Mouse (Mus musculus): ENCODE measurements at regions not wholly inside any gene's neighbourhood (a gene's known extent, or its start where the extent isn't known, plus 50 kb on each side); places are given as distances from the start of the nearest gene placed in this dataset.
A peak's percentile ranks its signal among the peaks of the same experiment; 100 is the strongest.

DNA sequence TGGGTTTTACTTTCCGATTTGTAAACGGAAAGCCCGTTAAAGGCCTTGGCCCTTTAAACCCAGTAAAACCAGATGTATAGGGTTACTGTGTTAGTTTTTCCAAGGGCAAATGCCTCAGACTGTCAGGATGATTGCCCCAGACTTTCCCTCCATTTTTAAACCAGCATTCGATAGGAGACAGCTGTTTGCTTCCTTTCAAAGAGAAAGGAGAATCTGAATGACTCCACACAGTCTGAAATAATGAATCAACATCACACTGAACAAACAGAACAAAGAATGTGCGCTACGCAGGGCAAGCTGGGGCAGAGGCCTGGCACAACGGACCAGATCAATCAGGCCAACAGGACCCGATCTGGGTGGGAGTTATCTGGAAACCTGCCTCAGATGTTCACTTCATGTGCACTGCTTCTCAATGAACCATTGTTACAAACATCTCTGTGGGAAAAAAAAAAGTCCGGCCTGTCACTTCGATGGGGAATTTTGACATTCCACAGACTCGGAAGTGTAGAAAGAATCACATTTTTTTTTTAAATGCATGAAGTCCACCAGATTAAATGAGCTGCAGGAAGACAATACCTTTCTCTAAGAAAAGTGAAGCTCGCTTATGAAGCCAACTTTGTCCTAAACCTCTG, 97.0 kb upstream of the Parp11 start:
- DNase-seq, result no peak

DNA sequence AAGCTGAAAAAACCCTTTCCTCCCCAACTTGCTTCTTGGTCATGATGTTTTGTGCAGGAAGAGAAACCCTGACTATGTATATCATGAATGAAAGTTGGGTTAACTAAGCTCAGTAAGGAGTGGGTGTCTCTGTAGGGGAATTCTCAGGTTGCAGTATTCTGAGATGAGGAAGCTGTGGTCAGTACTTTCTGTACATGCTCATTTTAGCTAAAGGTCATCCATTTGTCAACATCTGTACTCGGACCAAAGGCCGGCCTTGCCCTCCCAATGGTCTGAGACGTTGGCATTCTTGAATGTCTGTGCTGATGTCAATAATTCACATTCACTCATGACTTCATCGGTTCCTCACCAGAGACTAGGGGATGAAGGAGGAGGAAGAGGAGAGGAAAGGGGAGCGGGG, 94.9 kb upstream of the Parp11 start:
- no peak for DNase-seq

DNA sequence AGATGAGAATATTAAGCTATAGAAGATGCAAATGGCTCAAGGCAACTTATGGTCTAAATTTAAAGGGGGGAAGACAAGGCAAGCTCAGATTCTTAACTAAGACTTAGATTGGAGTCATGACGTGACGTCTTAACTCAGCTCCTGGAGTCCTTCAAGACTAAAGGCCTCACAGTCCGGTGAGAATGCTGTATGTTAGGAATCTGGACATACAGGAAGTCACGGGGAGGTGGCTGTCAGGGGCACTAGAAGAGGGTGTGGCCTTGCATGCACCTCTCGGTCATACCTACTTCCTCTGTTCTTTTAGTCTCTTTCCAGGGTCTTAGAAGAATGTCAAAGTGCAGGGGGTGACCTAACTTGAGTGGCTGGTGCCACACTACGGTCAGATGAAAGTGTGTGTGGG, 91.5 kb upstream of the Parp11 start:
- DNase-seq, result no peak

DNA sequence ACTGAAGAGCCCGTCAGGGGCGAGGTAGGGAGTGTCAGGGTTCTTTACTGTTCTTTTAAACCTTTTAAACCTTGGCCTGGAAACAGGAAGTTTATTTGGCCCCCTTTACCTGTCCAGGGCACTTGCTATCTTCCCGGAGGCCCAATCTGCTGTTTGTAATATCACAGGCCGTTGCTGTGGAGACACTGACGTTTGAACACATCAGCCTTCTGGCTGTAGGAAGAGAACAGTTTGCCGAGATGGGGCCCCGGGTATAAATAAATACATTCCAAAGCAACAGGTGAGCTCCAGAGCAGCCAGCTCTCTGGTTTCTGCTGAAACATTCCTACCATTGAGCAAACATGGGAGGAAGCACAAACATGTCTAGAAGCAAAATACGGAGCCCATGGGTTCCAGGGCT, 90.2 kb upstream of the Parp11 start:
- DNase-seq, result no peak

DNA sequence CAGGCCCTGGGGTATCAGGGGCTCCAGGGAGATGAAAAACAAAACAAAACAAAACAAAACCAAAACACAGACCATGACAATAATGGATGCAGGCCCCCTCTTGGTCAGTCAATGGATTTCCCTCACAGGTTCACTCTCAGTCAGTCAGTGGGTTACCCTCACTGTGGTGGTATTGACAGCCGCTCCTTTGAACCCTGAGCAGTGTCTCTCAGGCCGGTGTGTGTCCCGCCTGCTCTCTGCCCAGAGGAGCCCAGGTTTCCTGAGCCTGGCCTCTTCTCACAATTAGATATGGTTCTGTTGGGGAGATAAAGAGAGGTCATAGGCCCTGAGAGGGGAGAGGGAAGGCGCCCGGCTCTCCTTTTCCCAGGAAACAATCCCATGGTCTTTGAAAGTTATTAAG, 87.8 kb upstream of the Parp11 start:
- DNase-seq, result no peak

DNA sequence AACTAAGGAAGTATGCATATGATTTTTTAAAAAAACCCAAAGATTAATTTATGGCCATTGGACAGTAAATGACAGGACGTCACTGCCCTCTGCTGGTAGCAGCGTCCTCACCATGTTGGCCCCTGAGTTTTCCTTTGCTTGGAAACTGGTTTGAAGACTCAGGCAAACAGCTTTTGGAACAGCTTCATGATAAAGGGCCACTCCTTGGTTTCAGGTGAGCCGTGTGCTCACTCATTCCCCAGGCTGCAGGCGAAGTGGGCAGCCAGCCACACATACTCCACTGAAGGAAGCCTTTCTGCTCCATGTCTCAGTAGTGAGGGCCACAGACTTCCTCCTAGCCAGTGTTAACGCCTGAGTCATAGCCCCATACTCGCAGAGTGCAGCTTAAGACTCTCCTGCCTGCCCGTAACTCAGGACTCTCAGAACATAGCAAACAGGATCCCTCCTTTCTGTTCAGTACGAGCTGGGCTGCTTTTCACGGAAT, 87.2 kb upstream of the Parp11 start:
- DNase-seq, result peak; percentile 14

DNA sequence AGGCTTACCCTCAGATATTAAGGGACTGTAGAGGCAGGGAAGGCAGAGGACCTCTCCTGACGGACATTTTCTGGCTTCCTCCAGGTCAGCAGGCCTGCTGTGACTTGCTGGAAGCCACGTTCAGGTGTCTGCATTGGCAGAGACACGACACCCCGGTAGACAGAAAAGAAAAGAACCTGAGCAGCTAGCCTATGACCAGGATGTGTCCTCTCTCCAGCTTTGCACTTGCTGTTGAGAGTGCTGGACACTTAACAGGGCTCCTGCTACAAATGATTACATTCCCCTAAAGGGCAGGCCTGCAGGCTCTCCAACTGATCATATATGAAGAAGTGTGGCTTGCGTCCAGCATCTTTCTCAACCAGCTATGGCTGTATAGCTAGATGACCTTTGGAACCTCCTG, 84.5 kb upstream of the Parp11 start:
- no peak for DNase-seq

DNA sequence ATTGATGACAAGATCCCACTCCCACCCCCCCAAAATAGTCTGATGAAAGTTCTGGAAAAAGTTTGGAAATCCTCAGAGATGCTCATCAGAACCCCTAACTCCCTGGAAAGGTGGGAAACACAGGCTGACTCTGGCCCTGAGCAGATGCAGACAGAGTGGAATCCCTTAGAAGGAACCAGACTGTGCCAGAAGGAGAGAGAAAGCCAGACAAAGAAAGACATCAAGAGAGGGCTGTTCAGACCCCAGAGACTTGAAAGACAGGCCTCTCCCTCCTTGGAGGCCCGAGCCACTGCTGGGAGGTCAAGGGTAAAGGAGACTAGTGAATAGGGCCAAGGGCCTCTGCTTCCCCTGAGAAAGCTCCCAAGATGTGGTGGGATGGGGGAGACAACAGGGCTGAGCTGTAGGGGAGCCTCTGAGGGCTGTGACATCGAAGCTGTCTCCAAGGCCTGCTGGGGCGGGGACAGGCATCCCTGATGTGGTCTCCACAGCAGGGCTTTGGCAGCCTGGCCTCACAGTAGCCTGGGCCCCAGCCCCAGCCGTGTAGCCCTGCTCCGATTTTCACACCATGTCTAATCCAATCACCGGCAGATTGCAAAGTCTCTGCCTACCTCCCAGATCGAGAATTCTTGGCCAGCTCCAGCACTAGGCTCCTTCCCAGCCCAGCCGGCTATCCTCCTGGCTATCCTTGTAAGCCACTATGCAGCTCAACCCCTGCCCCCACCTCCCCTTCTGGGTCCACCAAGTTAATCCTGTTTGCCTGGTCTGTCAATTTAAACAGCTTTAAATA, 83.5 kb upstream of the Parp11 start:
- no peak for DNase-seq

DNA sequence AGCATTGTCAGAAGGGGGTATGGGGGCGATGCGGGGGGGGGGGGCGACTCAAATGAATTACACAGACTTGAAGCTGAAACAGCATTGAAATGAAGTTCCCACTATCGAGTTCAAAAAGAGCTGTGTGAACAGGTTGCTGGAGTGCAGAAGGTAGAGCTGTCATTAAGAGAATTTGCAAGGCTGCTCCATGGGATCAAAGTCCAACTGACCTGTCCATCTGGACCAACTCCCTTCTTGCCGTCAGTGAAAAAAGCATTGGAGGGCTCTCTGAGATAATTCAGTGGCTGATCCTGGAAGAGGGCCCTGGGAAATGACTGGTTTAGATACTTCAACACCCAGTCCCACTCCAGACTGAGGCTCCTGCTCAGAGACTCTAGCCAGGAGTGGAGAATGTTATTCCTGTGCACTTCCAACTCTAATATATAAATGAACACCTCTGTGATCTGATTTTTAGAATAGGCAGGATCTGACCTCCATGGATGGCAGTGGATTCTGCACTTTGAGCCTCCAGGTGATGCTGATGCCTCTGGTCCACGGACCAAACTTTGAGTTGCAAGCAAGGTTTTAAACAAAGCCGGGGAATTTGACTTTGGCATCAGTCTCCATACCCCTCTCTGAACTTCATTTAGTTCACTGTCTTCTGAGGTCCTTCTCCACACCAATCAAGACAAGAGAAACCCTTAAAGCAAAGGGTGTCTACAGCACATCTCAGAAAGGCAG, 82.6 kb upstream of the Parp11 start:
- no peak for DNase-seq

DNA sequence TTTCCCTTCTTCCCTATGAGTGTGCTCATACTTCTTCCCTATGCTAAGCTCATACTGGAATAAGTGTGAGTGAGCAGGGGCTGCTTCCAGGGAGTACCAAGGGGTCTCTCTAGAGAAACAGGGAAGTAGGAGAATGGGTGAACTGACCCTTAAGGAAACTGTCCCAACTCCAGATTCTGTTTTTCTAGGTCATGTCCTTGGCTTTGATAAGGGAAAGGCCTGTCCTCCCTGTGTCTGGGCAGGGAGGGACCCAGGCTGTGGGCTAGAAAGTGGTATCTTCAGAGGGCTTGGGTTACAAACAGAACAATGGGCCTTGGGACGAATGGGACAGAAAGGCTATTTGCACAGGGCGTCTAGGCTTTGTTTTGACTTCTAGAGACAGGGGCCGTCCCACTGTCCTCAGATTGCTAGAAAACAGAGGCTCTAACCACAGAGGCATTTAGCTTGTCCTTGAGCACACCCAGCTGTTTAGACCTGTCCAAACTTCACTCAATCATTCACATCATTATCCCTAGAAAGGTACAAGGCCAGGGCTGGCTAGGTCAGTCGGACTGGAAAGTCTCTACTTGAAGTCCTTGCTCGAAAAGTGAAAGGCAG, 82.0 kb upstream of the Parp11 start:
- no peak for DNase-seq

DNA sequence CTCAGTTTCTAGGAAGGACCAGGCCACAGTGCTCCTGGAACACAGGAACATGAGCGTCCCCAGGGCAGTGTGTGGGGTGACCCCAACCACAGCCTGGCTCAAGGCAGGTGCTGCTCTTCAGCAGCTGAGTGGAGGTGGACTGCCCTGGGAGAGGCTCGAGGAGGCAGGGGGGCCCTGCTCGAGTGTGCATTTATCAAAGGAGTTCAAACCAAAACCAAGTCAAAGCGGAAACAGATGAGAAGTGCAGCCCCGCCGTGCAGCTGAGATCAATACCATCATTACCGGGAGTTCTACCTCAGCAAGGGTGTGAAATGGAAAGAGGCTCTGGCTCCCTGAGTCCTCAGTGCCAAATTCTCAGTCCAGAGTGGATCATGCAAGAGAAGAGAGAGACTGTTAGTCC, 81.4 kb upstream of the Parp11 start:
- no peak for DNase-seq

DNA sequence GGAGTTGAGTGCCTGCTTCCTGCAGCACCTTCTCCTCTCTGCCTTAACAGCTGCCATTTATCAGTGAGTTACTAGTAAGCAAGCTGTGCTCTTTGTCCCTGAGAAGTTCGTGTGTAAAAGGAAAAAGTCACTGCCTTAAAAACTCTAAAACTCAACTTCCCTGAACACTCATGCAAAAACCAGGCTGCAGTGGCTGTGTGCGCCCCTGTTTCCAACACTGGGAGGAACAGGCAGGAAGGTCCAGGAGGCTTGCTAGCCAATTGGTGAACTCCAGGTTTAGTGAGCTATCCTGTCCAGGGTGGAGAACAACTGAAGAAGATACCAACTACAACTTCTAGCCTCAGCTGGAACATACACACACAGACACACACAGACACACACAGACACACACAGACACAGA, 81.0 kb upstream of the Parp11 start:
- no peak for DNase-seq

DNA sequence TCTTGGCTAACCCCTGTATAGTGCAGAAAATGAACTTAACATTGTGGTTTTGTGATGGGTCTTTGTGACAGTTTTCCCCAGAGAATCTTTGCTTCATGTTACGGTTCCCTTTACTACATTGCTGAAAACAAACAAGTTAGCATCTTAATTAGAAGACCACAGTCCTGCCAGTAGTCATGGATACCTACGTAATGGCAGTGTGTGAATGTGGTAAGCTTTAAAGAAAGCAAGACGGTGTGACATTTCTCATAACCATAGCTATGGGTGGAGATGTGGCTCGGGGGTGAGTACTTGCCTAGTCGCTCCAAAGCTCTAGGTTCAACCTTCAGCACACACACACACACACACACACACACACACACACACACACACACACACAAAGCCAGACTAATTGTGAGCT, 73.6 kb upstream of the Parp11 start:
- no peak for DNase-seq

DNA sequence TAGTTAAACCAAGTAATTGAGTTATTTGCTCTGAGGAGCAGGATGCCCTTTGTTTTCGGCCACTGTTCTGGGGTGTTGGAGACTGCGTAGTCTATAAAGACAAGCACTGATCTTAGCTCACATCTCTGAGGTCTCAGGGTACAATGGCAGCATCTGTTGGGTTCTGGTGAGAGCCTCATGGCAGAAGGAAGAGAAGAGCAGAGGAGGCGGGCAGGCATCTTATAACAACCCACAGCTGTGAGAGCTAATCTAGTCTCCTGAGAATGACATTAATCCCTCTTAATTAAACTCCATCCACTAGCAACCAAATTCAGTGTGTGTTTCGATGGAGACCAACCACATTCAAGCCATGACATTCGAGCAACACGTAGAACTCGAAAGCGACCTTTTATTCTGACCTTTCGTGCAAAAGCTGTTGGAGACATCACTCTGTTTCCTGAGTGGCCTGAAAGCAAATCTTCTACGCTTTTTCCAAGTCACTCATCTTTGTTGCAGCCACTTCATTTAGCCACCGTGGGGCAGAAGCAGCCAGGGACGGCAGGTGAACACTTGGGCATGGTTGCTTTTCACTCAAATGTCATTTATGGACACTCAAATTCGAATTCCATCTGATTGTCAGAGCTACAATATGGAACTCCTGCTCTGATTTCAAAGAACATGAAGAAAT, 72.7 kb upstream of the Parp11 start:
- DNase-seq, result no peak

DNA sequence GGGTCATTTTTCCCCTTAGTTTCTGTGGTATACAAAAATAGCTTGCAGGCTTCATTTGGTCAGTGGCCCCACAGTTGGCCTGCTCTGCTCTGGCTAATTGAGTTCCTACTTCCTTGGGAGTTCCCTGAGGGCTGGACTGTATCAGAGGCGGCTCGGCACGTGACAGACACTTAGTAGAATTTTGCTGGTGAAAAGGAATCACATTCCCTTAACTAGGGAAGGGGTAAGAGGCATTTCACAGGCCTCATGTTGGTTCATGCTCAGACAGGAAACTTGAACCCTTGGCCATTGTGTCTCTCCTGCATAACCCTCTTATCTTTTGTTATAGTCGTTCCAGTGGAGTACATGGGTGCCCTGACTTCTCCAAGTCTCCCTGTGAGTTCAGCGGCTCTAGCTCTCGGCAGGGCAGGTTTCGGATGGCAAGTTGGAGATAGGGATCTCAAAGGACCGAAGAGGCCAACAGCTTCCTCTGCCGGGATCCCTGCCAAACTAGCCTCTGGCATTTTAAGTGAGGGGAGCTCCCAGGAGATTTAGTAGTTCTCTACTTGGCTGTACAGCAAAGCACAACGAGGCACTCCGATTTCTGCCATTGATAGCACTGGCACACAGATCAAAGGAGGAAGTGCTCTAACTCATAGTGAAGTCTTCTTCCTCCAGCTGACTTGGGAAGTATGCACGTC, 72.0 kb upstream of the Parp11 start:
- peak; percentile 6 for DNase-seq

DNA sequence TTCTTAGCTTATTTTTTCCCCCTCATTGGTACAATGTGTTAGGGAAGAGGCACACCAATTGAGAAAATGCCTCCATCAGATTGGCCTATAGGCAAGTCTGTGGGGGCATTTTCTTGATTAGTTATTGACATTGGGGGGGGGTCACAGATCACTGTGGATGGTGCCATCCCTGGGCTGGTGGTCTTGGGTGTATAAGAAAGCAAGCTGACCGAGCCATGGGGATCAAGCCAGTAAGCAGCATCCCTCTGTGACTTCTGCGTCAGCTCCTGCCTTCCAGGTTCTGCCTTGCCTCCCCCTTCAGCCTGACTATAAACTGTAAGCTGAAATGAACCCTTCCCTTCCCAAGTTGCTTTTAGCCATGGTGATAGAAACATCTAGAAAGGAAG, 71.5 kb upstream of the Parp11 start:
- no peak for DNase-seq

DNA sequence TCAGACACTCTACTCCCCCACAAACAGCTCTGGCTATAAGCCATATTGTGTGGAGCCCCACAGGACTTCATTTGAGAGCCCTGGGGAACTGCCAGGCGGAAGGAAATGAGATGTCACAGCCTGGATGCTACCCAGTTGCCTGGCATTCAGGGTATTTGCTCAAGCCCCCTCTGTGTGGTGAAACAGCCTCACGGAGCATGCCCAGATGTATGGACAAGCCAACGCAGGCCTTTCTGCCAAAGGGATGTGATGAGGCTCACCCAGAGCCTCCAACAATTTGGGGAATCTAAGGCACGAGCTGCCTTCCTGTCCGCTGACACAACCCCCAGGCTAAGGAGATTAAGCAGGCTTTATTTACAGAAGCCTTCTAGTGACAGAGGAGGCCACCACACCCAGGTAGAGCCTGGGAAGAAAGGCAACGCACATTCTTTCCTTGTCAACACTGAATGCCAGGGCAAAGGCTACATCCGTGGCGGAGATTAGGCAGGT, 70.9 kb upstream of the Parp11 start:
- DNase-seq, result no peak

DNA sequence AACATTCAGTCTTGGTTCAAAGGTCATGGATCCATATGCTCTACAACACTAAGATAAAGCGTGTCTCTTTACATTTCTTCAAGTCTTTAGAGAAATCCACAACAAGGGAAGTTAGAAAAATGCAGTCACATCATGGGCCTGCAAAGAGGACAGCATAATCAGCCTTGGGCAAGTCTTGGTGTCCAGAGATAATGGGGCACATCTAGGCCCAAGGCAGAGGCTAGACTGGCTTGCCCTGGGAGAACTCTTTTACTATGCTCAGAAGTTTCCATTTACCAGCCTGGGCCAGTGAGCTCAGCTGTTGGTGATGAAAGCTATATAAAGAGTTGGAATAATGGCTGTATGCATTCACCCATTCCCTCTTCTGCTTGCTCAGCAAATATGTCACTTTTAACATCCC, 67.9 kb upstream of the Parp11 start:
- no peak for DNase-seq

DNA sequence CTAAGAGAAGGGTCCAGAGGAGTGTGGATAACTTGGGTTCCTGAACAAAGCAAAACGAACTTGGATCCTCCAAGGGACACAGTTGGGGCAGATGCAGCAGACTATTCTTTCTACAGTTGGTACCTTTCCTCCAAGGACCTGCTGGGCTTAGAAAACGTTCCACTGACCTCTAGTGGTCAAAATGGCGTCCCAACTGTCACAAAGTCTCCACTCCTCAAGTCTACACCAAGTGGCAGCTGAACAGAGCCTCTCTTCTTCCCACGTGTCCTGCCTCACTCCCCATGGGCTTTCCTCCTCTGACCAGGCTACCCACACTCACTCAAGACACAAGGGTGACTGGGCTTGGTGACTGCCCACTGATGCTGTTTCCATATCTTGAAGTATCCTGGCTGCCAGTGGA, 67.1 kb upstream of the Parp11 start:
- DNase-seq, result no peak

DNA sequence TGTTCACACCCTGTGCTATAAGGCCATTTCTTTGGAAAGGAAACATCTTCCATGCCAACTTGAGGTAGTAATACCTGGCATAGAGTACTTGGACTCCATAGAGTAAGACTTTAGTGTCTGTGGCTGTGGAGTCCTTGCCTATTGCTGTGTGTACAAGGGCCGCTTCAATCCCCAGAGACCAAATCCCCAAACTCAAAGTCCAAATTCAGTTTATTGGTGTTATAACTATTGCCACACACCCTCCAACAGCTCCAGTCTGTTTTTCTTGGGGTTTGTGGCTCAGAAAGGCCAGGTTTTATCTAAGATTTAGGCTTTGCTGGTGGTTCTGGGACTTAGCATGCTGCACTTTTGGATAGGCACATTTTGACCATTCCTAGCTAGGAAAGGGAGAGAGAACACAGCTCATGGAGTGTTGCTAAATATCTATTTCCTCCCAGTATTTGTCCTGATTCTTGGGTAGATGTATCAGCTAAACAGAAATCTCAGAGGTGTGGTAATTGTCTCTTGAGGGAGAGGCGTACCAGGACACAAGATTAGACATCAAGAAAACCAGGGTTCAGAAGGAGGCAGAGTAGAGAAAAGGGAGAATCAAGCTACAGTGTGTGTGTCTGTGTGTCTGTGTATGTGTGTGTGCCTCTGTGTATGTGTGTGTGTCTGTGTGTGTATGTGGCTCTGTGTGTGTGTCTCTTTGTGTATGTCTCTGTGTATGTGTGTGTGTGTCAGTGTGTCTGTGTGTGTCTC, 65.3 kb upstream of the Parp11 start:
- DNase-seq, result no peak

DNA sequence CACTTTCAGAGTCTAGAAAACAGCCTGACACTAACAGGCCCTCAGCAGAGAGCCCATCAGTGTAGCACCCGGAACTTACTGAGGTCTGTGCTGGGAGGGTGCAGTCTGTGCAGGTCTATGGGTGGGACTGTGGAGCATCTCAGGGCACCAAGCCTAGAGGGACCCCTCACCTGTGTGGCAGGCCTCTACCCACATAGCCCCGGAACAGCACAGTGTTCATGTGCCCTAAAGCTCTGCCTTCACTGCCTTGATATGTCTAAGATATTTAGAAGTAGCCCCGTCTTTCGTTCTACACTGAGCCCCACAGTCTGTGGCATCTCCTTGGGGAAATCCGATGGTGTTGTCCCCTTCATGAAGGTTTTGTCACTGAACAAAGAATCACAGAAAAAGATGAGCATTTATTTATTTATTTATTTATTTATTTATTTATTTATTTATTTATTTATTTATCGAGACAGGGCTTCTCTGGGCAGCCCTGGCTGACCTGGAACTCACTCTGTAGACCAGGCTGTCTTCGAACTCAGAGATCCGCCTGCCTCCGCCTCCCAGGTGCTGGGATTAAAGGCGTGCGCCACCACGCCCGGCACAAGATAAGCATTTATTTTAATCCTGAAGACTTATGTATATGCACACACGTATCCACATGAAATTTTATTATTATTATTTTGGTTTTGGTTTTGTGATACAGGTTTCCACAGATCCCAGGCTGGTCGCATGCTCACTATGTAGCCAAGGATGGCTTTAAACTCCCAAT, 55.2 kb upstream of the Parp11 start:
- DNase-seq, result no peak

All from kidney, adult 11 months (tissue).